Mouse (Mus musculus): Measurements from ENCODE around the gene Edn1. TPM values are rescaled to one million over a fixed set of nuclear protein-coding genes. Genes with fewer than 3 reads are reported as not detected.

Edn1 gene
- total and polyA plus RNA-seq, 3 experiments = 2.2 to 3.2 (median 3.0) TPM

- DNase-seq = no peak
- intact Hi-C loops (cut with DNase I) = no loop called here
- 80% methylated on average over 2 of the region's 2 CpGs for WGBS
- H3K9ac ChIP-seq (ENCODE audit: low read depth, low read length) = no peak overlapping the region
- H3K4me3 ChIP-seq = no peak overlapping the region
- H3K79me2 ChIP-seq (replicated peaks; ENCODE audit: control insufficient read depth, insufficient read depth, low read length) = no peaks in the 10 kb centered on the region
- no peaks in the 10 kb centered on the region for H3K27me3 ChIP-seq (ENCODE audit: control insufficient read depth, insufficient read depth, low read length)
- TF ChIP-seq POLR2A (IDR thresholded peaks at IDR 0.05; ENCODE audit: insufficient read depth, low read depth, low read length) = no peak
- TF ChIP-seq EP300 (IDR thresholded peaks at IDR 0.05; ENCODE audit: insufficient read depth, low read depth, low read length) = no peak
- H3K36me3 ChIP-seq (ENCODE audit: control insufficient read depth, insufficient read depth, low read length) = no peaks in the 10 kb centered on the region
- no peaks in the 10 kb centered on the region for H3K4me1 ChIP-seq (ENCODE audit: control insufficient read depth, insufficient read depth, low read length)
- no peak overlapping the region for H3K27ac ChIP-seq
These were observed 29.8 kb downstream of the Edn1 start for GRCm38 (mm10) chr13:42331104-42331503.

GRCm38 (mm10) chr13:42334981-42335380, 33.7 kb downstream of the Edn1 start:
- H3K27ac ChIP-seq = no peak overlapping the region
- WGBS = 86% methylated on average over 3 of the region's 3 CpGs
- TF ChIP-seq CTCF (IDR thresholded peaks at IDR 0.05) (no peak), POLR2A (IDR thresholded peaks at IDR 0.05; ENCODE audit: insufficient read depth, low read depth, low read length) (no peak), EP300 (IDR thresholded peaks at IDR 0.05; ENCODE audit: insufficient read depth, low read depth, low read length) (no peak)
- no peak for DNase-seq
- no peaks in the 10 kb centered on the region; the same call in 1 of the 2 replicates for H3K4me1 ChIP-seq (ENCODE audit: control insufficient read depth, insufficient read depth, low read length)
- no peaks in the 10 kb centered on the region for H3K36me3 ChIP-seq (ENCODE audit: control insufficient read depth, insufficient read depth, low read length)
- no peak overlapping the region for H3K4me3 ChIP-seq
- intact Hi-C loops (cut with DNase I) = no loop called here
- H3K27me3 ChIP-seq (ENCODE audit: control insufficient read depth, insufficient read depth, low read length) = no peaks in the 10 kb centered on the region
- no peaks in the 10 kb centered on the region for H3K79me2 ChIP-seq (replicated peaks; ENCODE audit: control insufficient read depth, insufficient read depth, low read length)
- no peak overlapping the region for H3K9ac ChIP-seq (ENCODE audit: low read depth, low read length)

GRCm38 (mm10) chr13:42336414-42336813, 35.1 kb downstream of the Edn1 start:
- H3K4me1 ChIP-seq (ENCODE audit: control insufficient read depth, insufficient read depth, low read length) = no peaks in the 10 kb centered on the region; the same call in 1 of the 2 replicates
- no peak overlapping the region for H3K27ac ChIP-seq
- H3K79me2 ChIP-seq (replicated peaks; ENCODE audit: control insufficient read depth, insufficient read depth, low read length) = no peaks in the 10 kb centered on the region
- no peaks in the 10 kb centered on the region for H3K36me3 ChIP-seq (ENCODE audit: control insufficient read depth, insufficient read depth, low read length)
- H3K9ac ChIP-seq (ENCODE audit: low read depth, low read length) = no peak overlapping the region
- H3K4me3 ChIP-seq = no peak overlapping the region
- H3K27me3 ChIP-seq (ENCODE audit: control insufficient read depth, insufficient read depth, low read length) = no peaks in the 10 kb centered on the region
- TF ChIP-seq EP300 (IDR thresholded peaks at IDR 0.05; ENCODE audit: insufficient read depth, low read depth, low read length) (no peak), CTCF (IDR thresholded peaks at IDR 0.05) (no peak), POLR2A (IDR thresholded peaks at IDR 0.05; ENCODE audit: insufficient read depth, low read depth, low read length) (no peak)
- WGBS = 19% methylated on average over 4 of the region's 4 CpGs
- DNase-seq = no peak
- intact Hi-C loops (cut with DNase I) = no loop called here

- Histone ChIP-seq H3K4me3 (no peak overlapping the region), H3K9ac (ENCODE audit: low read depth, low read length) (no peak overlapping the region), H3K79me2 (replicated peaks; ENCODE audit: control insufficient read depth, insufficient read depth, low read length) (no peaks in the 10 kb centered on the region), H3K27ac (no peak overlapping the region), H3K4me1 (ENCODE audit: control insufficient read depth, insufficient read depth, low read length) (no peaks in the 10 kb centered on the region; the same call in 1 of the 2 replicates), H3K36me3 (ENCODE audit: control insufficient read depth, insufficient read depth, low read length) (no peaks in the 10 kb centered on the region), H3K27me3 (ENCODE audit: control insufficient read depth, insufficient read depth, low read length) (no peaks in the 10 kb centered on the region)
- no peak for TF ChIP-seq CTCF (IDR thresholded peaks at IDR 0.05)
- no peak for TF ChIP-seq POLR2A (IDR thresholded peaks at IDR 0.05; ENCODE audit: insufficient read depth, low read depth, low read length)
- no peak for TF ChIP-seq EP300 (IDR thresholded peaks at IDR 0.05; ENCODE audit: insufficient read depth, low read depth, low read length)
- intact Hi-C loops (cut with DNase I) = no loop called here
- 75% methylated on average over 2 of the region's 2 CpGs for WGBS
- no peak for DNase-seq
These were observed 35.8 kb downstream of the Edn1 start for GRCm38 (mm10) chr13:42337072-42337471.

GRCm38 (mm10) chr13:42339466-42339865, 38.2 kb downstream of the Edn1 start:
- intact Hi-C loops (cut with DNase I) = no loop called here
- H3K27me3 ChIP-seq (ENCODE audit: control insufficient read depth, insufficient read depth, low read length) = no peaks in the 10 kb centered on the region
- H3K4me1 ChIP-seq (ENCODE audit: control insufficient read depth, insufficient read depth, low read length) = no peaks in the 10 kb centered on the region; the same call in 1 of the 2 replicates
- H3K9ac ChIP-seq (ENCODE audit: low read depth, low read length) = no peak overlapping the region
- DNase-seq = peak in 1 of 2 experiments; percentile 8
- no peaks in the 10 kb centered on the region for H3K36me3 ChIP-seq (ENCODE audit: control insufficient read depth, insufficient read depth, low read length)
- WGBS = 88% methylated on average over 2 of the region's 2 CpGs
- no peak overlapping the region for H3K27ac ChIP-seq
- H3K79me2 ChIP-seq (replicated peaks; ENCODE audit: control insufficient read depth, insufficient read depth, low read length) = no peaks in the 10 kb centered on the region
- no peak for TF ChIP-seq EP300 (IDR thresholded peaks at IDR 0.05; ENCODE audit: insufficient read depth, low read depth, low read length)
- no peak for TF ChIP-seq CTCF (IDR thresholded peaks at IDR 0.05)
- no peak for TF ChIP-seq POLR2A (IDR thresholded peaks at IDR 0.05; ENCODE audit: insufficient read depth, low read depth, low read length)
- H3K4me3 ChIP-seq = no peak overlapping the region

GRCm38 (mm10) chr13:42341871-42342532, 40.7 kb downstream of the Edn1 start:
- H3K4me3 ChIP-seq = no peak overlapping the region
- no peaks in the 10 kb centered on the region for H3K27me3 ChIP-seq (ENCODE audit: control insufficient read depth, insufficient read depth, low read length)
- no peak for DNase-seq
- intact Hi-C loops (cut with DNase I) = no loop called here
- H3K4me1 ChIP-seq (ENCODE audit: control insufficient read depth, insufficient read depth, low read length) = no peaks in the 10 kb centered on the region; the same call in 1 of the 2 replicates
- H3K9ac ChIP-seq (ENCODE audit: low read depth, low read length) = no peak overlapping the region
- TF ChIP-seq CTCF (IDR thresholded peaks at IDR 0.05) (no peak), POLR2A (IDR thresholded peaks at IDR 0.05; ENCODE audit: insufficient read depth, low read depth, low read length) (no peak), EP300 (IDR thresholded peaks at IDR 0.05; ENCODE audit: insufficient read depth, low read depth, low read length) (no peak)
- no peaks in the 10 kb centered on the region for H3K79me2 ChIP-seq (replicated peaks; ENCODE audit: control insufficient read depth, insufficient read depth, low read length)
- no peak overlapping the region for H3K27ac ChIP-seq
- no peaks in the 10 kb centered on the region for H3K36me3 ChIP-seq (ENCODE audit: control insufficient read depth, insufficient read depth, low read length)
- WGBS = 74% methylated on average over 2 of the region's 2 CpGs

Measured in heart, adult 2 months (tissue).